Mouse (Mus musculus): ENCODE results near the gene Nus1. TPM values are rescaled to one million over a fixed set of nuclear protein-coding genes. Genes with fewer than 3 reads are reported as not detected.

Nus1 gene
- polyA plus RNA-seq, 1 experiment from 2014 or later = 9.0 TPM

GRCm38 (mm10) chr10:52434836-52435235 is 17.5 kb downstream of the Nus1 start:
- ATAC-seq = no peak
- Histone ChIP-seq H3K9ac (replicated peaks; ENCODE audit: low read depth) (no peak overlapping the region), H3K4me2 (replicated peaks; ENCODE audit: low read depth, low read length) (no peak overlapping the region), H3K27ac (ENCODE audit: low read length) (no peak overlapping the region), H3K27me3 (replicated peaks; ENCODE audit: insufficient read depth, low read length) (no peaks in the 10 kb centered on the region), H3K36me3 (ENCODE audit: insufficient read depth, low read length) (peaks cover 21% of the 10 kb centered on the region; the same call in 1 of the 2 replicates), H3K4me3 (ENCODE audit: low read depth, low read length) (no peak overlapping the region), H3K4me1 (ENCODE audit: insufficient read depth, low read depth, low read length) (no peaks in the 10 kb centered on the region), H3K9me3 (ENCODE audit: low read length) (no peaks in the 10 kb centered on the region)
- TF ChIP-seq EP300 (IDR thresholded peaks at IDR 0.05) = no peak
- TF ChIP-seq CTCF (IDR thresholded peaks at IDR 0.05) = no peak
- WGBS = 76% methylated on average over 8 of the region's 8 CpGs
- DNase-seq (ENCODE audit: low spot score) = no peak

DNA sequence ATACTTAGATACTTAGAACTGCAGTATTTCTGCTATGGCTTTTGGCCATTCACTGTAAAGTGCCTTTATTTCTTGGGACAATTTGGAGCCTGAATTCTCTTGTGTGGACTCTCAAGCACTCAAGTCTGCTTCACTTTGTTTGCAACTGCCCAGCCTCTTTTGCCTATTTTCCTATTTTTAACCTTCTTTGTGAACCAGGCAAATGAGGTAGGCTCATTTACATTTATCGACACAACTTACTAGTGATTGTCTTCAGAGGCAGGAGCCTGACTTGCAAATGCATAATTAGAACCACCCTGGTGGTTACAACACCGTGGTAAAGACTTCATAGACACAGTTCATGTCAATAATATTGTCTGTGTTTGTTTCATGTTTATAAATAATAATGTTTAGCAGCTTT is 43.3 kb downstream of the Nus1 start:
- 78% methylated on average over 2 of the region's 2 CpGs for WGBS
- TF ChIP-seq EP300 (IDR thresholded peaks at IDR 0.05) (no peak), CTCF (IDR thresholded peaks at IDR 0.05) (no peak)
- no peaks in the 10 kb centered on the region for H3K9me3 ChIP-seq (ENCODE audit: low read length)
- DNase-seq (ENCODE audit: low spot score) (no peak), ATAC-seq (no peak)
- H3K4me1 ChIP-seq (ENCODE audit: insufficient read depth, low read depth, low read length) = no peaks in the 10 kb centered on the region
- no peak overlapping the region for H3K4me3 ChIP-seq (ENCODE audit: low read depth, low read length)
- no peak overlapping the region for H3K9ac ChIP-seq (replicated peaks; ENCODE audit: low read depth)
- no peaks in the 10 kb centered on the region for H3K27me3 ChIP-seq (replicated peaks; ENCODE audit: insufficient read depth, low read length)
- H3K4me2 ChIP-seq (replicated peaks; ENCODE audit: low read depth, low read length) = no peak overlapping the region
- no peaks in the 10 kb centered on the region for H3K36me3 ChIP-seq (ENCODE audit: insufficient read depth, low read length)
- H3K27ac ChIP-seq (ENCODE audit: low read length) = no peak overlapping the region

- WGBS = 54% methylated on average over 7 of the region's 7 CpGs
- TF ChIP-seq EP300 (IDR thresholded peaks at IDR 0.05) (no peak), CTCF (IDR thresholded peaks at IDR 0.05) (no peak)
- DNase-seq (ENCODE audit: low spot score) (no peak), ATAC-seq (no peak)
- Histone ChIP-seq H3K27ac (ENCODE audit: low read length) (no peak overlapping the region), H3K4me2 (replicated peaks; ENCODE audit: low read depth, low read length) (no peak overlapping the region), H3K36me3 (ENCODE audit: insufficient read depth, low read length) (no peaks in the 10 kb centered on the region), H3K4me3 (ENCODE audit: low read depth, low read length) (no peak overlapping the region), H3K27me3 (replicated peaks; ENCODE audit: insufficient read depth, low read length) (no peaks in the 10 kb centered on the region), H3K9me3 (ENCODE audit: low read length) (no peaks in the 10 kb centered on the region), H3K9ac (replicated peaks; ENCODE audit: low read depth) (no peak overlapping the region), H3K4me1 (ENCODE audit: insufficient read depth, low read depth, low read length) (no peaks in the 10 kb centered on the region)
Measured at GRCm38 (mm10) chr10:52463941-52464739, 46.8 kb downstream of the Nus1 start.

DNA sequence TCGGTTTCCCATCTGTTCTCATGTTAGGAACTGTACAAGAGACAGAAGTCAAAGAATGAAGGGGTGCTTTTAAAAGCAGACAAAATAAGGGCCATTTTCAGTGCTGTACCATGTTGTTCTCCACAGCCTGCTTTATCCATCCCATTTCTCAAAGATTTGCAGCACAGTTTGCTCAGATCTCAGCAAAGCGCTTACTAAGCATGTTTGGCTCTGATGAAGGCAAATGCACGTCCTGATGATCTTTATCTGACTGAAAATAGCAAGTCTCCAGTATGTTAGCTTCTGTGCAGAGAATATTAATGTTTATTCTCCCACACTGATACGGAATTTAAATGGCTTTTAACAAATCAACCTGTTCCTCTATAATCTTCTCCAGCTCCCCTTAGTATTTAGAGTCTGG is 54.2 kb downstream of the Nus1 start:
- ATAC-seq = no peak
- DNase-seq (ENCODE audit: low spot score) = no peak
- no peak overlapping the region for H3K4me2 ChIP-seq (replicated peaks; ENCODE audit: low read depth, low read length)
- H3K9me3 ChIP-seq (ENCODE audit: low read length) = no peaks in the 10 kb centered on the region
- no peak overlapping the region for H3K27ac ChIP-seq (ENCODE audit: low read length)
- no peak overlapping the region for H3K9ac ChIP-seq (replicated peaks; ENCODE audit: low read depth)
- H3K4me3 ChIP-seq (ENCODE audit: low read depth, low read length) = no peak overlapping the region
- no peaks in the 10 kb centered on the region for H3K4me1 ChIP-seq (ENCODE audit: insufficient read depth, low read depth, low read length)
- H3K27me3 ChIP-seq (replicated peaks; ENCODE audit: insufficient read depth, low read length) = no peaks in the 10 kb centered on the region
- WGBS = 66% methylated on average over 4 of the region's 4 CpGs
- TF ChIP-seq CTCF (IDR thresholded peaks at IDR 0.05) = no peak
- TF ChIP-seq EP300 (IDR thresholded peaks at IDR 0.05) = no peak
- H3K36me3 ChIP-seq (ENCODE audit: insufficient read depth, low read length) = no peaks in the 10 kb centered on the region

Other genes starting within 250 kb of the Nus1 start
- 1.2 and 1.4 TPM in 2 replicates for gene Ros1, start 222.3 kb upstream of the Nus1 start, polyA plus RNA-seq (2015; fragmentation: Nextera tagmentation; extraction: Ambion mirVana)
- gene Dcbld1, start 183.9 kb upstream of the Nus1 start, polyA plus RNA-seq (2015; fragmentation: Nextera tagmentation; extraction: Ambion mirVana) = 20.5 and 24.1 TPM in 2 replicates
- not detected in 2 replicates for gene Gm26741, start 58.8 kb upstream of the Nus1 start, polyA plus RNA-seq (2015; fragmentation: Nextera tagmentation; extraction: Ambion mirVana)
- 13.7 and 15.4 TPM in 2 replicates for gene Gopc, start 35.4 kb upstream of the Nus1 start, polyA plus RNA-seq (2015; fragmentation: Nextera tagmentation; extraction: Ambion mirVana)
- not detected in 2 replicates for gene Nepn, start 28.6 kb upstream of the Nus1 start, polyA plus RNA-seq (2015; fragmentation: Nextera tagmentation; extraction: Ambion mirVana)